Mouse (Mus musculus): ENCODE results near the gene Vmn1r204.
"Not testable (repeated sequence)": the region's sequence is repeated elsewhere in the genome, so short reads cannot be mapped to it uniquely, and the experiment has no call there.

Gene Vmn1r204

DNA sequence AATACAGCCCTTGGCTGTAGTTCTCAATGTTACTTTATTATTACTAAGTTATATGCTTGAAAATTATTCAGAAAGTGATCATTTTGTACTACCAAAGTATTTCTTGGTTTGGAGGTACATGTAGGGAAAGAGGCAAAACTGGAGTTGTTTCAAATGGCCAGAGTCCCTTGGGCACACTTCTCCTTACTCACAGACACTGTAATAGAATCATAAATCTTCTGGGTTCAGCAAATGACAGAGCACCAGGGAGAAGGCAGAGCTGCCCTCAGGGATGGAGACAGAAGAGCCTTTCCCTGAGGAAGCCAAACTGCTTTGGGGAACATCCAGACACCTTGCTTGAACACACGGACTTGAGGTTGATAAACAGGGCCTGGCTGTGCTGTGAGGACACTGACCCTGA is at the start of gene Vmn1r204:
TSS of gene Vmn1r204 (plus strand) at position 301 of the 400 bp plus-strand sequence.
- H3K36me3 ChIP-seq (ENCODE audit: control insufficient read depth, insufficient read depth, low read length, poor library complexity, severe bottlenecking); H3K27me3 ChIP-seq (ENCODE audit: control insufficient read depth, insufficient read depth, low read length, poor library complexity, severe bottlenecking); DNase-seq (ENCODE audit: low read depth, low spot score): not testable (repeated sequence)

- H3K36me3 ChIP-seq (ENCODE audit: control insufficient read depth, insufficient read depth, low read length, poor library complexity, severe bottlenecking) = no peaks in the 10 kb centered on the region
- no peaks in the 10 kb centered on the region for H3K27me3 ChIP-seq (ENCODE audit: control insufficient read depth, insufficient read depth, low read length, poor library complexity, severe bottlenecking)
- no peak for DNase-seq (ENCODE audit: low read depth, low spot score)
Observed at GRCm38 (mm10) chr13:22505281-22505680, 47.7 kb upstream of the Vmn1r204 start, which contains the start of gene Vmn1r202. Gene Vmn1r202, minus strand, starts transcription at chr13:22505381.

- H3K27me3 ChIP-seq (ENCODE audit: control insufficient read depth, insufficient read depth, low read length, poor library complexity, severe bottlenecking) = no peaks in the 10 kb centered on the region
- no peaks in the 10 kb centered on the region for H3K36me3 ChIP-seq (ENCODE audit: control insufficient read depth, insufficient read depth, low read length, poor library complexity, severe bottlenecking)
- no peak for DNase-seq (ENCODE audit: low read depth, low spot score)
Observed at GRCm38 (mm10) chr13:22517814-22518213, 35.2 kb upstream of the Vmn1r204 start, which contains the start of gene Vmn1r203. Gene Vmn1r203, plus strand, starts transcription at chr13:22518114.

DNA sequence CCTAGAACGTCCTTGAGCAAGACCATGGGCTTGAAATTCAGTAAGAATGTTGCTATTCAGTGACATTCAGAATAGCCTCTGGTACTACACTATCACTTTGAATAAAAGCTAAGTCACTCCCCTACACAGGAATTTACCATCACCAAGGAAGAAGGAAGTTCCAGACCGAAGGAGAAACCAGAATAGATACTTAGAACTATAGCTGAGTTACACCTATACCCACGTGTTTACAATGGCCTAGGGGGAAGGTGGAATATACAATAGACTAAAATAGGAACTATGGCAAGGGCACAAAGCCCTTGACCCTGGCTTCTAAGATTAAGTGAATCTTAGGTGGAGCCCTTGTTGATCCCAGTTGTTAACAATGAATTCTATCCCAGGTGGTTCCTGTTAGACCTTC is 21.9 kb downstream of the Vmn1r204 start:
- not testable (repeated sequence) for DNase-seq (ENCODE audit: low read depth, low spot score); H3K27me3 ChIP-seq (ENCODE audit: control insufficient read depth, insufficient read depth, low read length, poor library complexity, severe bottlenecking)

GRCm38 (mm10) chr13:22583336-22583735 is 30.3 kb downstream of the Vmn1r204 start:
- not testable (repeated sequence) for H3K36me3 ChIP-seq (ENCODE audit: control insufficient read depth, insufficient read depth, low read length, poor library complexity, severe bottlenecking); DNase-seq (ENCODE audit: low read depth, low spot score); H3K27me3 ChIP-seq (ENCODE audit: control insufficient read depth, insufficient read depth, low read length, poor library complexity, severe bottlenecking)

More for the DNA sequence above, 21.9 kb downstream of the Vmn1r204 start:
- H3K36me3 ChIP-seq (ENCODE audit: control insufficient read depth, insufficient read depth, low read length, poor library complexity, severe bottlenecking) = not testable (repeated sequence)

- Histone ChIP-seq H3K36me3 (ENCODE audit: control insufficient read depth, insufficient read depth, low read length, poor library complexity, severe bottlenecking) (no peaks in the 10 kb centered on the region), H3K27me3 (ENCODE audit: control insufficient read depth, insufficient read depth, low read length, poor library complexity, severe bottlenecking) (no peaks in the 10 kb centered on the region)
- no peak for DNase-seq (ENCODE audit: low read depth, low spot score)
Observed at GRCm38 (mm10) chr13:22592900-22593299, 39.9 kb downstream of the Vmn1r204 start, which contains the start of gene Vmn1r205. Gene Vmn1r205, minus strand, starts transcription at chr13:22593000.
